Mouse (Mus musculus) cerebellum, adult 2 months (tissue): ENCODE measurements at regions not wholly inside any gene's neighbourhood (a gene's known extent, or its start where the extent isn't known, plus 50 kb on each side); places are given as distances from the start of the nearest gene placed in this dataset.

Experiments used
- DNase-seq, 2 experiments: peaks; one replicate each; pipeline ENCODE4 v3.0.0; 2021
- H3K27ac ChIP-seq: fragments of 200-500 bp; 2 replicates; pipeline ENCODE4 v1.5.1; 2012; ENCODE audit warnings: low read length, control low read depth, inconsistent platforms; ENCODE audit not compliant: insufficient read depth
- H3K27me3 ChIP-seq: fragments of 200-500 bp; 2 replicates; pipeline ENCODE4 v1.6.1; 2012; ENCODE audit warnings: inconsistent platforms, mild to moderate bottlenecking, low read length, moderate library complexity; ENCODE audit not compliant: control insufficient read depth, insufficient read depth
- H3K4me1 ChIP-seq: fragments of 200-500 bp; 2 replicates; pipeline ENCODE4 v1.6.1; 2011; ENCODE audit warnings: low read length; ENCODE audit not compliant: control insufficient read depth, insufficient read depth
- H3K4me3 ChIP-seq: fragments of 200-500 bp; replicated peaks from 2 replicates; pipeline ENCODE3; 2011; ENCODE audit warnings: mild to moderate bottlenecking, low read depth, low read length, control low read depth; ENCODE audit not compliant: insufficient read depth
- CTCF ChIP-seq: fragments of 200-500 bp; IDR thresholded peaks from 2 replicates; pipeline ENCODE4 v1.5.1; 2011; ENCODE audit warnings: low read depth, mild to moderate bottlenecking, control low read depth, low read length, moderate library complexity, borderline replicate concordance; ENCODE audit not compliant: insufficient read depth
- POLR2A ChIP-seq: fragments of 200-500 bp; IDR thresholded peaks from 2 replicates; pipeline ENCODE4 v1.6.1; 2011; ENCODE audit warnings: low read length, control low read depth, borderline replicate concordance; ENCODE audit not compliant: insufficient read depth
- WGBS: fragments of 180-500 bp; shearing (Covaris S2); methylation state at CpG from one replicate; pipeline ENCODE4 v1.1.7; 2018; 5-methylcytosine and 5-hydroxymethylcytosine counted together

GRCm38 (mm10) chr11:38886466-38886865 lies 1650.7 kb upstream of the Tenm2 start:
- TF ChIP-seq CTCF (no peak), POLR2A (no peak)
- Histone ChIP-seq H3K27ac (no peak overlapping the region), H3K4me1 (no peaks in the 10 kb centered on the region), H3K4me3 (no peak overlapping the region), H3K27me3 (no peaks in the 10 kb centered on the region)
- WGBS = 9% methylated on average over 1 of the region's 1 CpGs
- DNase-seq = no peak

- DNase-seq = no peak
- TF ChIP-seq CTCF (no peak), POLR2A (no peak)
- H3K27me3 ChIP-seq = no peaks in the 10 kb centered on the region
- H3K27ac ChIP-seq = no peak overlapping the region
- 13% methylated on average over 9 of the region's 9 CpGs for WGBS
- no peaks in the 10 kb centered on the region for H3K4me1 ChIP-seq
- H3K4me3 ChIP-seq = no peak overlapping the region
These were observed 1626.0 kb upstream of the Tenm2 start for GRCm38 (mm10) chr11:38861622-38862345.

GRCm38 (mm10) chr11:38856645-38857044 lies 1620.9 kb upstream of the Tenm2 start:
- no peak for DNase-seq
- Histone ChIP-seq H3K4me3 (no peak overlapping the region), H3K4me1 (no peaks in the 10 kb centered on the region), H3K27ac (no peak overlapping the region), H3K27me3 (no peaks in the 10 kb centered on the region)
- TF ChIP-seq POLR2A (no peak), CTCF (no peak)
- 77% methylated on average over 9 of the region's 9 CpGs for WGBS

- DNase-seq = no peak
- Histone ChIP-seq H3K27me3 (no peaks in the 10 kb centered on the region), H3K4me3 (no peak overlapping the region), H3K27ac (no peak overlapping the region), H3K4me1 (no peaks in the 10 kb centered on the region)
- TF ChIP-seq POLR2A (no peak), CTCF (no peak)
- 67% methylated on average over 5 of the region's 5 CpGs for WGBS
These were observed 1593.4 kb upstream of the Tenm2 start for GRCm38 (mm10) chr11:38829148-38829547.

- Histone ChIP-seq H3K27ac (no peak overlapping the region), H3K27me3 (no peaks in the 10 kb centered on the region), H3K4me1 (no peaks in the 10 kb centered on the region), H3K4me3 (no peak overlapping the region)
- WGBS = 64% methylated on average over 2 of the region's 2 CpGs
- DNase-seq = no peak
- TF ChIP-seq CTCF (no peak), POLR2A (no peak)
These were observed 1592.6 kb upstream of the Tenm2 start for GRCm38 (mm10) chr11:38828375-38828774.

- no peak overlapping the region for H3K4me3 ChIP-seq
- no peak overlapping the region for H3K27ac ChIP-seq
- DNase-seq = no peak
- 96% methylated on average over 1 of the region's 1 CpGs for WGBS
- no peaks in the 10 kb centered on the region for H3K27me3 ChIP-seq
- TF ChIP-seq POLR2A (no peak), CTCF (no peak)
- no peaks in the 10 kb centered on the region for H3K4me1 ChIP-seq
These were observed 1589.5 kb upstream of the Tenm2 start for GRCm38 (mm10) chr11:38825172-38825753.

- DNase-seq = no peak
- Histone ChIP-seq H3K4me3 (no peak overlapping the region), H3K27me3 (no peaks in the 10 kb centered on the region), H3K27ac (no peak overlapping the region), H3K4me1 (no peaks in the 10 kb centered on the region)
- WGBS = 76% methylated on average over 3 of the region's 3 CpGs
- TF ChIP-seq CTCF (no peak), POLR2A (no peak)
These were observed 1582.4 kb upstream of the Tenm2 start for GRCm38 (mm10) chr11:38818141-38818540.

GRCm38 (mm10) chr11:38783548-38783947 lies 1547.8 kb upstream of the Tenm2 start:
- H3K4me1 ChIP-seq = no peaks in the 10 kb centered on the region
- no peak for DNase-seq
- 77% methylated on average over 4 of the region's 4 CpGs for WGBS
- no peaks in the 10 kb centered on the region for H3K27me3 ChIP-seq
- no peak overlapping the region for H3K27ac ChIP-seq
- TF ChIP-seq POLR2A (no peak), CTCF (no peak)
- H3K4me3 ChIP-seq = no peak overlapping the region
